Mouse (Mus musculus) forebrain, postnatal 0 days (tissue): ENCODE results near the gene Gnmt. TPM values are rescaled to one million over a fixed set of nuclear protein-coding genes. Genes with fewer than 3 reads are reported as not detected.

Source experiments
- ATAC-seq: fragments of 200-750 bp; cut with Nextera tagmentation; 2 replicates; pipeline ENCODE4 v1.8.0; 2017; ENCODE audit warnings: mild to moderate bottlenecking, moderate library complexity
- DNase-seq: peaks from one replicate; pipeline ENCODE4 v3.0.0-alpha.2; 2015
- H3K27ac ChIP-seq: fragments of 300-500 bp; sonication (generic); 2 replicates; pipeline ENCODE4 v1.5.1; 2014; ENCODE audit warnings: low read depth, mild to moderate bottlenecking, antibody characterized with exemption, low read length, moderate library complexity, mixed read lengths
- H3K27me3 ChIP-seq: fragments of 300-500 bp; sonication (generic); 2 replicates; pipeline ENCODE4 v1.6.1; 2014; ENCODE audit warnings: mild to moderate bottlenecking, low read length, mixed read lengths; ENCODE audit not compliant: insufficient read depth
- H3K36me3 ChIP-seq: fragments of 300-500 bp; sonication (generic); 2 replicates; pipeline ENCODE4 v1.6.1; 2014; ENCODE audit warnings: mild to moderate bottlenecking, moderate library complexity; ENCODE audit not compliant: insufficient read depth
- H3K4me1 ChIP-seq: fragments of 300-500 bp; sonication (generic); 2 replicates; pipeline ENCODE4 v1.6.1; 2014; ENCODE audit warnings: antibody characterized with exemption; ENCODE audit not compliant: insufficient read depth
- H3K4me2 ChIP-seq: fragments of 300-500 bp; sonication (generic); 2 replicates; pipeline ENCODE4 v1.6.1; 2014; ENCODE audit warnings: low read depth, mild to moderate bottlenecking, moderate library complexity
- H3K4me3 ChIP-seq: fragments of 300-500 bp; sonication (generic); 2 replicates; pipeline ENCODE4 v1.5.1; 2014; ENCODE audit warnings: low read depth, low read length, mixed read lengths
- H3K9ac ChIP-seq: fragments of 300-500 bp; sonication (generic); 2 replicates; pipeline ENCODE4 v1.6.1; 2014; ENCODE audit warnings: mild to moderate bottlenecking
- H3K9me3 ChIP-seq: fragments of 300-500 bp; sonication (generic); 2 replicates; pipeline ENCODE4 v1.6.1; 2016; ENCODE audit warnings: low read length
- CTCF ChIP-seq: sonication (generic); IDR thresholded peaks from 2 replicates; pipeline ENCODE4 v1.5.1; 2016; ENCODE audit warnings: antibody characterized with exemption, control low read depth, low read depth
- WGBS: fragments of 180-500 bp; shearing (Covaris S2); extraction: QIAGEN DNeasy Blood & Tissue Kit; methylation state at CpG from one replicate; pipeline ENCODE4 v1.1.7; 2014; 5-methylcytosine and 5-hydroxymethylcytosine counted together
- polyA plus RNA-seq: library from polyadenylated mRNA; unstranded; fragments of >200 nt; fragmentation: Nextera tagmentation; extraction: Ambion mirVana; gene quantifications from 2 replicates; pipeline ENCODE4 v1.2.1, GENCODE M21; 2015
- total RNA-seq: library from RNA; depleted of rRNA; stranded (reverse); fragments of >200 nt; gene quantifications from 2 replicates; pipeline ENCODE4 v1.2.3, GENCODE M21; 2014; rRNA removed

Gene Gnmt
- total RNA-seq (not detected in 2 replicates), polyA plus RNA-seq (1.4 and 2.1 TPM in 2 replicates)

- no peak for TF ChIP-seq CTCF
- no peaks in the 10 kb centered on the region for H3K4me1 ChIP-seq
- WGBS: 22% methylated on average over 24 of the region's 24 CpGs
- H3K27me3 ChIP-seq: 0 out of 2 replicates have a peak, but pooled peaks cover 3% of the 10 kb centered on the region
- H3K9ac ChIP-seq: no peak within 1 kb of the TSS
- DNase-seq (no peak), ATAC-seq (no peak)
- H3K4me3 ChIP-seq: no peak within 1 kb of the TSS
- H3K27ac ChIP-seq: no peak within 1 kb of the TSS
- H3K4me2 ChIP-seq: no peak within 1 kb of the TSS
- H3K9me3 ChIP-seq: no peaks in the 10 kb centered on the region
- peaks cover 11% of the 10 kb centered on the region for H3K36me3 ChIP-seq
Observed at GRCm38 (mm10) chr17:46728904-46729318, at the start of gene Gnmt. Gnmt (minus strand) TSS chr17:46729168.

- Histone ChIP-seq H3K4me1 (0 out of 2 replicates have a peak, but pooled peaks cover 4% of the 10 kb centered on the region), H3K9me3 (no peaks in the 10 kb centered on the region), H3K4me2 (no peak overlapping the region), H3K9ac (no peak overlapping the region), H3K27me3 (no peaks in the 10 kb centered on the region), H3K27ac (no peak overlapping the region), H3K36me3 (peaks cover 54% of the 10 kb centered on the region), H3K4me3 (no peak overlapping the region)
- ATAC-seq (no peak), DNase-seq (no peak)
- 86% methylated on average over 3 of the region's 3 CpGs for WGBS
- TF ChIP-seq CTCF: no peak
Observed at GRCm38 (mm10) chr17:46776087-46776486, 47.1 kb upstream of the Gnmt start.

GRCm38 (mm10) chr17:46775070-46775469 is 46.1 kb upstream of the Gnmt start:
- no peak for DNase-seq
- no peak overlapping the region for H3K4me2 ChIP-seq
- no peaks in the 10 kb centered on the region for H3K27me3 ChIP-seq
- ATAC-seq: no peak
- H3K9me3 ChIP-seq: no peaks in the 10 kb centered on the region
- H3K4me1 ChIP-seq: 0 out of 2 replicates have a peak, but pooled peaks cover 4% of the 10 kb centered on the region
- no peak overlapping the region for H3K9ac ChIP-seq
- no peak overlapping the region for H3K27ac ChIP-seq
- H3K36me3 ChIP-seq: peaks cover 50% of the 10 kb centered on the region
- no peak for TF ChIP-seq CTCF
- 95% methylated on average over 9 of the region's 9 CpGs for WGBS
- H3K4me3 ChIP-seq: no peak overlapping the region

GRCm38 (mm10) chr17:46774131-46774472 is 45.1 kb upstream of the Gnmt start:
- Histone ChIP-seq H3K4me1 (0 out of 2 replicates have a peak, but pooled peaks cover 4% of the 10 kb centered on the region), H3K27me3 (no peaks in the 10 kb centered on the region), H3K9me3 (no peaks in the 10 kb centered on the region), H3K4me3 (no peak overlapping the region), H3K4me2 (no peak overlapping the region), H3K27ac (no peak overlapping the region), H3K36me3 (peaks cover 41% of the 10 kb centered on the region), H3K9ac (no peak overlapping the region)
- WGBS: 43% methylated on average over 2 of the region's 2 CpGs
- no peak for TF ChIP-seq CTCF
- ATAC-seq: no peak
- no peak for DNase-seq

GRCm38 (mm10) chr17:46773278-46774130 is 44.5 kb upstream of the Gnmt start:
- Histone ChIP-seq H3K27ac (peak overlapping the region; percentile 80), H3K4me3 (peak overlapping the region; percentile 73), H3K4me1 (0 out of 2 replicates have a peak, but pooled peaks cover 4% of the 10 kb centered on the region), H3K27me3 (no peaks in the 10 kb centered on the region), H3K9me3 (no peaks in the 10 kb centered on the region), H3K36me3 (peaks cover 35% of the 10 kb centered on the region), H3K9ac (peak overlapping the region; percentile 72), H3K4me2 (peak overlapping the region; percentile 78)
- WGBS: 8% methylated on average over 19 of the region's 20 CpGs
- ATAC-seq (no peak), DNase-seq (peak; percentile 42)
- TF ChIP-seq CTCF: peak; percentile 20; the same call in 1 of the 2 replicates

- TF ChIP-seq CTCF: no peak
- DNase-seq: peak; percentile 92
Observed at GRCm38 (mm10) chr17:46772404-46773277, 43.7 kb upstream of the Gnmt start, which contains the start of gene 2310039H08Rik. 2310039H08Rik (plus strand) TSS chr17:46772635.

More at GRCm38 (mm10) chr17:46772404-46773277, 43.7 kb upstream of the Gnmt start, which contains the start of gene 2310039H08Rik:
- ATAC-seq: peak; percentile 94
- peak within 1 kb of the TSS; percentile 72 for H3K9ac ChIP-seq
- peak within 1 kb of the TSS; percentile 78 for H3K4me2 ChIP-seq
- WGBS: 1% methylated on average over 50 of the region's 50 CpGs
- H3K27ac ChIP-seq: peak within 1 kb of the TSS; percentile 80
- no peaks in the 10 kb centered on the region for H3K27me3 ChIP-seq
- peaks cover 28% of the 10 kb centered on the region for H3K36me3 ChIP-seq
- H3K4me1 ChIP-seq: 0 out of 2 replicates have a peak, but pooled peaks cover 4% of the 10 kb centered on the region
- no peaks in the 10 kb centered on the region for H3K9me3 ChIP-seq
- H3K4me3 ChIP-seq: peak within 1 kb of the TSS; percentile 73
